20 mouse cellular contexts compared by ENCODE assay signal in genomic region chr13:54318161-54318560, GRCm38 (mm10). TPM values are rescaled to one million over a fixed set of nuclear protein-coding genes. Genes with fewer than 3 reads are reported as not detected.
"Had no signal": no experiment of that assay in that cellular context is flagged by ENCODE, and none has a peak within 500 bp of the region (broad histone marks: within the 10 kb centered on the region; RNA-seq: fewer than 3 reads in every experiment).

No protein-coding gene starts in this region.

- H3K4me1 ChIP-seq: limb, embryonic 13.5 days; liver, embryonic 15.5 days had no signal

- H3K9me3 ChIP-seq: limb, embryonic 10.5 days; limb, embryonic 13.5 days; liver, embryonic 12.5 days; liver, embryonic 15.5 days; midbrain, embryonic 12.5 days; midbrain, embryonic 15.5 days; neural tube, embryonic 12.5 days; neural tube, embryonic 15.5 days had no signal

- H3K27me3 ChIP-seq: limb, embryonic 13.5 days; liver, embryonic 12.5 days; liver, embryonic 15.5 days; midbrain, embryonic 12.5 days; midbrain, embryonic 15.5 days; neural tube, embryonic 12.5 days; neural tube, embryonic 15.5 days had no signal

- H3K27ac ChIP-seq: limb, embryonic 10.5 days; limb, embryonic 13.5 days; liver, embryonic 12.5 days; liver, embryonic 15.5 days; macrophage; midbrain, embryonic 12.5 days; midbrain, embryonic 15.5 days; neural tube, embryonic 12.5 days; neural tube, embryonic 15.5 days; stomach, postnatal 0 days had no signal

- H3K4me2 ChIP-seq: limb, embryonic 13.5 days; liver, embryonic 12.5 days; liver, embryonic 15.5 days; midbrain, embryonic 12.5 days; midbrain, embryonic 15.5 days; neural tube, embryonic 12.5 days; neural tube, embryonic 15.5 days had no signal

- ATAC-seq: intestine, postnatal 0 days; liver, embryonic 12.5 days; midbrain, embryonic 15.5 days had no signal

- H3K36me3 ChIP-seq: limb, embryonic 10.5 days; limb, embryonic 13.5 days; liver, embryonic 12.5 days; liver, embryonic 15.5 days; midbrain, embryonic 12.5 days; midbrain, embryonic 15.5 days; neural tube, embryonic 12.5 days; neural tube, embryonic 15.5 days had no signal

- H3K9ac ChIP-seq: limb, embryonic 13.5 days; liver, embryonic 12.5 days; liver, embryonic 15.5 days; midbrain, embryonic 12.5 days; midbrain, embryonic 15.5 days; neural tube, embryonic 12.5 days; neural tube, embryonic 15.5 days had no signal

- DNase-seq: liver; lung, adult 18-20 months; right cerebral cortex, adult 18-20 months; right cerebral cortex, postnatal 14 days; right cerebral cortex, postnatal 4 days; thymus, adult 2 months; thymus, postnatal 14 days; thymus, postnatal 4 days had no signal

- H3K4me3 ChIP-seq: limb, embryonic 10.5 days; limb, embryonic 13.5 days; liver, embryonic 12.5 days; liver, embryonic 15.5 days; midbrain, embryonic 12.5 days; midbrain, embryonic 15.5 days; neural tube, embryonic 12.5 days; neural tube, embryonic 15.5 days had no signal

RNA-seq across cellular contexts. Expression of gene Cplx2, which starts 53.0 kb away (rescaled TPM):
- total RNA-seq: megakaryocyte, adult 5-6 weeks had no signal
- polyA plus RNA-seq: macrophage had no signal
